Mouse (Mus musculus) cerebellum, adult 2 months (tissue): ENCODE measurements around the gene Exosc7.

Experiments used
- CTCF ChIP-seq: fragments of 200-500 bp; IDR thresholded peaks from 2 replicates; pipeline ENCODE4 v1.5.1; 2011; ENCODE audit warnings: low read depth, mild to moderate bottlenecking, control low read depth, low read length, moderate library complexity, borderline replicate concordance; ENCODE audit not compliant: insufficient read depth
- POLR2A ChIP-seq: fragments of 200-500 bp; IDR thresholded peaks from 2 replicates; pipeline ENCODE4 v1.6.1; 2011; ENCODE audit warnings: low read length, control low read depth, borderline replicate concordance; ENCODE audit not compliant: insufficient read depth

DNA sequence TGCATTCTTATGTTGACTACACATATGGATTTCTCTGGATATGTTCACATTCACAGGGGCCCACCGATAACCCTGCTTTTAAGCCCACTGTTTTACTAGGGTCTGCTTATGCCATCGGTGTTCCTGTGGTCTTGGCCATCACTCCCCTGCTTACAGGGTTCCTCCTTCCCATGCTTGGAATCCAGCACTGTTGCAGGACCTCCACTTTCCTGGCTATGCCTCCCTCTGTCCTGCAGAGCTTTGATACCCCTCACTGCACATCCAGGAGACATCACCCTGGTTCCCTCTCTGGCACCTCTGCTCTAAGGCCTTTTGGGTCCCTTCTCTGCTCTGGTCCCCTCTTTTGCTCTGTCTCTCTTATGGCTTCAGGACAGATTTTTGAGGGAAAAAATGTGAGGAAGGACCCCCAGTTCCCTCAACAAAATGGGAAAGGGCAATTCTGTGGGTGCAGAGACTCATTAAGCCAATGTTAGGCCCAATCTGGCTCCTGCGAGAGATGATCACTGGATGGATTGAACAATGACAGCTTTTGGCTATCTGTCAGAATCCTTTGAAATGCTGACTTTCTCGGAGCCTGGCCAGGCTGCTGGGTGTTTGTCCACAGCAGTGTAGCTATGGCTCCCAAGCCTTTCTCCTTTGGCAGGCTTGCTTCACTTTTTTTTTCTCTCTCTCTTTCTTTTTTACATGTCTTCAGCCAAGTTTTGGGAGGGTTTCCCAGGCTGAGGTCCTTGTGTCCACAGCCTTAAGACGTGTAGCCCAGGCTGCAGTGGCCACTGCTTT lies 37.4 kb downstream of the Exosc7 start, which contains the start of gene Clec3b:
- TF ChIP-seq POLR2A (no peak), CTCF (no peak)
